Mouse (Mus musculus): ENCODE measurements at regions not wholly inside any gene's neighbourhood (a gene's known extent, or its start where the extent isn't known, plus 50 kb on each side); places are given as distances from the start of the nearest gene placed in this dataset.

DNA sequence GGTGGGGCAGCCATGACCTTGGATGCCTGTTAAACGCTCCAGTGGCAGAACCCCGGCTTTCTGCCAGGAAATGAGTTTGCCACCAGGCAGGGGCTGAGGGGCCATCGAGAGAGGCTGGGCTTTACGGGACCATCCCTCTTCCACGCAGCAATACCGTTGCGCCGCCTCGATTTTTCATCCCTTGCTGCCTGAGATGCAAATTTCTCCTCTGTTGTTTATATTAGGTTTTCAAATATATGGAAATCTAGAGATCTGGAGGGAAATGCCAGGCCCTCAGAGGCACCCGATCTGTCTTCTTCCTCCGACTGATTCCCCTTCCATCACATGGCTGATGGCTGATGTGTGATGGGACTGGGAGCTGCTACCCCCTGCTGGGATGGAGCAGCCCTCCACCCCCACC lies 234.4 kb downstream of the Gm26897 start:
- Histone ChIP-seq H3K27ac (ENCODE audit: insufficient read depth, low read depth, low read length) (no peak overlapping the region), H3K4me3 (ENCODE audit: insufficient read depth, low read length) (no peak overlapping the region), H3K4me1 (ENCODE audit: control insufficient read depth, insufficient read depth, low read length) (no peaks in the 10 kb centered on the region)
- no peak for TF ChIP-seq POLR2A (IDR thresholded peaks at IDR 0.05; ENCODE audit: borderline replicate concordance, low read depth, low read length)
- TF ChIP-seq CTCF (IDR thresholded peaks at IDR 0.05; ENCODE audit: low read depth, low read length), result no peak

DNA sequence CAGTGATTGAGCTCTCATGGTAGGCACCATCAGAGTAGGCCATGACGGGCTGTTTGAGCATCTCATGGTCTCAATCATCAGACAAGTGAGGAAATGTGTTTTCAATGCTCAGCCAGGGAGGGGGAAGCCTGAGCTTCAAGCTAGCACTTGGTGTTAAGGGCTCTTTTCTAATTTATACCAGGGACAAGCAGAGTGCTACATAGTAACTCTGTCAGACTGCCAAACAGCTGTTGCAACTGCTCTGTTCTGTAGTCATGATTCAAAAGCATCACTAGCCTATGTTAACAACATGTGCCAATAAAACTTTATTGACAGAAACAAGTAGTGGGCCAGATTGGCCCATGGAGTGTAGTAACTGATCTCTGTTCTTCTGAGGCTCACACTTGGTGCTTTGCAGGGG lies 235.0 kb downstream of the Gm26897 start:
- Histone ChIP-seq H3K4me1 (ENCODE audit: control insufficient read depth, insufficient read depth, low read length) (no peaks in the 10 kb centered on the region), H3K27ac (ENCODE audit: insufficient read depth, low read depth, low read length) (no peak overlapping the region), H3K4me3 (ENCODE audit: insufficient read depth, low read length) (no peak overlapping the region)
- TF ChIP-seq POLR2A (IDR thresholded peaks at IDR 0.05; ENCODE audit: borderline replicate concordance, low read depth, low read length) (no peak), CTCF (IDR thresholded peaks at IDR 0.05; ENCODE audit: low read depth, low read length) (no peak)

DNA sequence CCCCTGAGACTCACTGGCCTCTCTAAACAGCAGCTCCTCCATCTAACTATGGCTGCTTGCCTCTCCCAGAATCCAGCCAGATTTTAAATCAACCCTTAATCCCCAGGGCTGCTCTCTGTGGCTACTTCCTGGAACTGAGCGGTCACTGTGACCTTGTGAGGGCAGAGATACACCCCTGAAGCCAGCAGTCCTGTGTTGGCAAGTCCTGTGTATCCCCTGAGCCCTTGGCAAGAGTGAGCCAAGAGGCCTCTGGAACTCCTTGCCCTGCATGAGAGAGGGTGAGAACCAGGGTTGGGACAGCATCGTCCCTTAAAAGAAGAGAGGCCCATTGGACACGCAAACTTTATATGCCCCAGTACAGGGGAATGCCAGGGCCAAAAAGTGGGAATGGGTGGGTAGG lies 237.5 kb downstream of the Gm26897 start:
- H3K4me1 ChIP-seq (ENCODE audit: control insufficient read depth, insufficient read depth, low read length), result no peaks in the 10 kb centered on the region
- TF ChIP-seq POLR2A (IDR thresholded peaks at IDR 0.05; ENCODE audit: borderline replicate concordance, low read depth, low read length) (no peak), CTCF (IDR thresholded peaks at IDR 0.05; ENCODE audit: low read depth, low read length) (no peak)
- no peak overlapping the region for H3K27ac ChIP-seq (ENCODE audit: insufficient read depth, low read depth, low read length)
- H3K4me3 ChIP-seq (ENCODE audit: insufficient read depth, low read length), result no peak overlapping the region

DNA sequence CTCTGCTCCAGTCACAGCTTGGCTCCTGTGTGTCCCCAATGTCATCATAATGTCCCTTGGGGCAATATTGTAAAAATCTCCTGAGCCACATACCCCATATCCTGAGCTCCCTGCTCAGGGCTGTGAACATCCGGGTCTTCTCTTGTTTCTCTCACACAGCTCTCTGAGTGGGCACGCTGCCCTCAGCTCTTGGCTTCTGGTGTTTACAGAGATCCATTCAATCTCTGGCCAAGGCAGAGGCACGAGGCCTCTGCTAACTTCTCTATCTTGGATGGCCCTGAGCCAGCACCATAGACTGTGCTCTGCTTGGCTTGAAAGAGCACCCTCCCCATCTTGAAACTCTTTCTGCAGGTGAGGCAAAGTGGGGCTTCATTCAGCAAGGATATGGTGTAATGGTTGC lies 238.2 kb downstream of the Gm26897 start:
- TF ChIP-seq CTCF (IDR thresholded peaks at IDR 0.05; ENCODE audit: low read depth, low read length) (no peak), POLR2A (IDR thresholded peaks at IDR 0.05; ENCODE audit: borderline replicate concordance, low read depth, low read length) (no peak)
- Histone ChIP-seq H3K27ac (ENCODE audit: insufficient read depth, low read depth, low read length) (no peak overlapping the region), H3K4me3 (ENCODE audit: insufficient read depth, low read length) (no peak overlapping the region), H3K4me1 (ENCODE audit: control insufficient read depth, insufficient read depth, low read length) (no peaks in the 10 kb centered on the region)

DNA sequence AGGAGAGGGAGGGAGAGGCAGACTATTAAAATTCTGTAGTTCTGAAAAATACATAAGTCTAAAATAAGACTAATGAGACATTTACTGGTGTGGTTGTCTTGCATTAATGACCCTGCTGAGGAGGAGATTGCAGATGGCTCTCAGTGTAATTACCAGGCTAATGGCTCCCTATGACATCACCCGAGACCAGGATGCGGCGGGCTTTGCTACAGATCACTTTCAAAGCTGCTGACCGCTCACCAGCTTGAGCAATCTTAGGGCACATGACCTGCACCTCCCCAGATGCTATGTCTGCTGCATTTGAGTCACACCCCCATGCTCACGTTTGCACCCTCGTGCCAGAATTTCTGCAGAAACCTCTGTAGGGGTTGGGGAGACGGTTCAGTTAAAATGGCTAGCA lies 242.0 kb downstream of the Gm26897 start:
- Histone ChIP-seq H3K4me1 (ENCODE audit: control insufficient read depth, insufficient read depth, low read length) (no peaks in the 10 kb centered on the region), H3K27ac (ENCODE audit: insufficient read depth, low read depth, low read length) (no peak overlapping the region), H3K4me3 (ENCODE audit: insufficient read depth, low read length) (no peak overlapping the region)
- TF ChIP-seq CTCF (IDR thresholded peaks at IDR 0.05; ENCODE audit: low read depth, low read length), result no peak

DNA sequence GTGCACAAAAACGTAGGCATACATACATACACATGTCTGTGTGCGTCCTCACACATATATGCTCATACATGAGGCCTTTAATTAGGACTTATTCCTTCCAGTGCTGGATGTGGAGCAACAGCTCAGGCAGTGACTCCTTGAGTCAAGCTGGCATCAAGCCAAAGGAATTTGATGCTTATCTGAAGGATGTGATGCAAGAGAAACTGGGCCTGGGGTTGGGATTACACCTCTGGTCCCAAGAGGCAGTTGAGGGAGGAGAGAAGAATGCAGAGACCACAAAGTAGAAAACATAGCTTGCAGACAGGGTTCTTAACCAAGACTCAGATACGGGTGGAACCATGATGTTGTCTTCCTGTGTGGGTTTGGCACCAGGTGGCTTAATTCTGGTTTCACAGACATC lies 245.9 kb downstream of the Gm26897 start:
- TF ChIP-seq CTCF (IDR thresholded peaks at IDR 0.05; ENCODE audit: low read depth, low read length), result no peak
- no peak for TF ChIP-seq POLR2A (IDR thresholded peaks at IDR 0.05; ENCODE audit: borderline replicate concordance, low read depth, low read length)
- H3K4me3 ChIP-seq (ENCODE audit: insufficient read depth, low read length), result no peak overlapping the region

DNA sequence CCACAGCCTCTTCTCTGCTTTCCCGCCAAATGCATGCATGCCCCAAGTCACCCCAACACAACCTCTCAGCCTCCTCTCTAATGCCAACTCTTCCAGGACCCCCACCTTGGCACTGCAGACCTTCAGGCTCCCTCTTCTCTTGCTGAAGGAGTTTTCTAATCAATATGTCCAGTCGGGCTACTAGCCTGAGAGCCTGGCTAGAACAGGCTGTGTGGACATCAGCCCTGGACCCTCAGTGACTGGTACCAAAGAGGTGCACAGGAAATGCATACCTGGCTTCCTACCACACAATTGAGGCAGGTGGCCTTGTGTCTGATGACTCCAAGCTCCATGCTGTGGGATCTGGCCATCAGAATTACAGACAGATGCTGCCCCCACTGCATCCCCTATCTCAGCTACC lies 248.4 kb downstream of the Gm26897 start:
- Histone ChIP-seq H3K4me1 (ENCODE audit: control insufficient read depth, insufficient read depth, low read length) (no peaks in the 10 kb centered on the region), H3K27ac (ENCODE audit: insufficient read depth, low read depth, low read length) (no peak overlapping the region), H3K4me3 (ENCODE audit: insufficient read depth, low read length) (no peak overlapping the region)
- TF ChIP-seq CTCF (IDR thresholded peaks at IDR 0.05; ENCODE audit: low read depth, low read length) (no peak), POLR2A (IDR thresholded peaks at IDR 0.05; ENCODE audit: borderline replicate concordance, low read depth, low read length) (no peak)

More for the DNA sequence above, 245.9 kb downstream of the Gm26897 start:
- no peaks in the 10 kb centered on the region for H3K4me1 ChIP-seq (ENCODE audit: control insufficient read depth, insufficient read depth, low read length)
- H3K27ac ChIP-seq (ENCODE audit: insufficient read depth, low read depth, low read length), result no peak overlapping the region

DNA sequence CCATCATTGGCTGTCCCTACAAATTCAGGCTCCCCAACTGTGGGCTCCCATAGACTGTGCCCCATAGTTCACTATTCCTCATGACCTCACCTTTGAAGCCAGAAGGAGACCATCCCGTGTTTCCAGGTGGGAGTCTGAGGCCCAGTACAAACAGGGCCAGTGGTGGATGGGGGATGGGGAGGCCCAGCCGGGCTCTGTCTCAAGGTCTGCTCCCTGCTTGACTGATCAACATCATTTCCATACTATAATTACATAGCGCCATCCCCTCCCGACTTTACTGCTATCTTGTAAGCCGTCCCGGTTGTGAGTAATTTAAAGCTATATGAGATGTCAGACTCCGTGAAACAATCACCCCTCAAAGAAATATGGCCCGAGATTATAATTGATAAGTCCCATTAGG lies 252.3 kb downstream of the Gm26897 start:
- Histone ChIP-seq H3K4me1 (ENCODE audit: control insufficient read depth, insufficient read depth, low read length) (no peaks in the 10 kb centered on the region), H3K4me3 (ENCODE audit: insufficient read depth, low read length) (no peak overlapping the region), H3K27ac (ENCODE audit: insufficient read depth, low read depth, low read length) (no peak overlapping the region)
- TF ChIP-seq CTCF (IDR thresholded peaks at IDR 0.05; ENCODE audit: low read depth, low read length), result no peak
- no peak for TF ChIP-seq POLR2A (IDR thresholded peaks at IDR 0.05; ENCODE audit: borderline replicate concordance, low read depth, low read length)

DNA sequence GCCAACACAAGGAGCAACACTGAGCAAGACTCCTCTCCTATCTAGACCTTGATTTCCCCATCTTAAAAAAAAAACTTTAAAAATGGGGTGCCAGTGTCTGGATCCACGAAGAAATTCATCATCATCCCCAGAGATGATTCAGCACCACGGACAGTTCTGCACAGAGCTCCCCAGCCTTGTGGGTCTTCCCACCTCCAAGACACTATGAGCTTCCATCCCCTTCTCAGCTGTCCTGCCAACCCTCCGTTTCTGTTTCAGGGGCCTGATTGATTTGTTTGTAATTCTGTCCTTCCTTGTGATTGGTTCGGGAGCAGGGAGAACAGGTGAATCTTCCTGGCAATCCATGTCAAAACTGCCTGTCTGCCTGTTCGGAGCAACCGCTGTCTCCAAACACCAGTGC lies 253.3 kb downstream of the Gm26897 start:
- H3K4me3 ChIP-seq (ENCODE audit: insufficient read depth, low read length), result no peak overlapping the region
- no peak for TF ChIP-seq CTCF (IDR thresholded peaks at IDR 0.05; ENCODE audit: low read depth, low read length)
- no peak for TF ChIP-seq POLR2A (IDR thresholded peaks at IDR 0.05; ENCODE audit: borderline replicate concordance, low read depth, low read length)
- no peak overlapping the region for H3K27ac ChIP-seq (ENCODE audit: insufficient read depth, low read depth, low read length)
- no peaks in the 10 kb centered on the region for H3K4me1 ChIP-seq (ENCODE audit: control insufficient read depth, insufficient read depth, low read length)

DNA sequence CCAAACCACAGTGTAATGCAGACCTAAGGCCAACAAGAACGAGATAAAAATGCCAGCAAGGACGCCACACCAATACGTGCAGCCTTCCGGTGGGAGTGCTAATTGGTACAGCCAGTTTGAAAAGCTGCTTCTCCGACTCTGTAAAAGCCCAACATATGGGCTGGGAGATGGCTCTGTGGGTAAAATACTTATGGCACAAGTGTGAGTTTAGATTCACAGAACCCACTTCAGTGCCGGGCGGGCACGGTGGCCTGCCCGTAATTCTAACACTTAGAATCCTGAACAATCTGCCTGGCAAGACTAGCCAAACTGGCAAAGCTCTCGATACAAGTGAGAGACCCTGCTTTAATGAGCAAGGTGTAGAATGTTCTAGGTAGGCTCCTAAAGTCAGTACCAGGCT lies 258.1 kb downstream of the Gm26897 start:
- H3K4me1 ChIP-seq (ENCODE audit: control insufficient read depth, insufficient read depth, low read length), result no peaks in the 10 kb centered on the region

DNA sequence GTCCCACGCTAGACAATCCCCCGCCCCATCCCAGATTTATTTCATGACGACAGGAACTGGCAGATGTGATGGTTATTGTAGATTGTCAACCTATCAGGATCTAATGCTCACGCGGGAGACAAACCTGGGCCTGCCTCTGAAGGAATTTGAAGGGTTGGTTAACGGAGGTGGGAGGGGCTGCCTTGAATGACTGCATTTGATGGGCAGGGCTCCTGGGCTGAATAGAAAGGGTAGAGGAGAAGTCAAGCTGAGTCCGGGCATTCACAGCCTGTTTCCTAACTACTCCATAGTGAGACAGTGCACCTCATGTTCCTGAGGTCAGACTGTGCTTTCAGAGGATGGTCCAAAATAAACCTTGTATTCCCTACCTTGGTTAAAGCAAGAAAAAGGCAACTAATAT lies 259.1 kb downstream of the Cryba4 start:
- Histone ChIP-seq H3K4me3 (ENCODE audit: insufficient read depth, low read length) (no peak overlapping the region), H3K4me1 (ENCODE audit: control insufficient read depth, insufficient read depth, low read length) (no peaks in the 10 kb centered on the region), H3K27ac (ENCODE audit: insufficient read depth, low read depth, low read length) (no peak overlapping the region)
- no peak for TF ChIP-seq CTCF (IDR thresholded peaks at IDR 0.05; ENCODE audit: low read depth, low read length)
- TF ChIP-seq POLR2A (IDR thresholded peaks at IDR 0.05; ENCODE audit: borderline replicate concordance, low read depth, low read length), result no peak

More for the DNA sequence above, 258.1 kb downstream of the Gm26897 start:
- TF ChIP-seq POLR2A (IDR thresholded peaks at IDR 0.05; ENCODE audit: borderline replicate concordance, low read depth, low read length) (no peak), CTCF (IDR thresholded peaks at IDR 0.05; ENCODE audit: low read depth, low read length) (no peak)
- Histone ChIP-seq H3K4me3 (ENCODE audit: insufficient read depth, low read length) (no peak overlapping the region), H3K27ac (ENCODE audit: insufficient read depth, low read depth, low read length) (no peak overlapping the region)

All from bone marrow macrophage, adult 2 months (primary cell).